Mouse (Mus musculus): ENCODE results near the gene Pet117. TPM values are rescaled to one million over a fixed set of nuclear protein-coding genes. Genes with fewer than 3 reads are reported as not detected.

Gene Pet117
- 2.4 TPM in 1 of 2 replicates, not detected in the other for total RNA-seq (2014; rRNA removed)
- 2.8 and 3.1 TPM in 2 replicates for polyA plus RNA-seq (2015; fragmentation: Nextera tagmentation; extraction: Ambion mirVana)

- H3K4me3 ChIP-seq (ENCODE audit: low read length), result peak within 1 kb of the TSS; percentile 83
- no peak for TF ChIP-seq CTCF (IDR thresholded peaks at IDR 0.05; ENCODE audit: low read depth)
- H3K27me3 ChIP-seq (ENCODE audit: insufficient read depth, low read length), result no peaks in the 10 kb centered on the region
- WGBS, result 7% methylated on average over 36 of the region's 38 CpGs
- no peaks in the 10 kb centered on the region for H3K9me3 ChIP-seq (ENCODE audit: low read length)
- H3K27ac ChIP-seq, result peak within 1 kb of the TSS; percentile 92
- DNase-seq (ENCODE audit: low spot score) (peak; percentile 96), ATAC-seq (peak; percentile 95)
- peak within 1 kb of the TSS; percentile 74 for H3K4me2 ChIP-seq (ENCODE audit: low read depth, low read length)
- no peaks in the 10 kb centered on the region; the same call in 1 of the 2 replicates for H3K36me3 ChIP-seq (ENCODE audit: insufficient read depth, low read length)
- peak within 1 kb of the TSS; percentile 88 for H3K9ac ChIP-seq (replicated peaks; ENCODE audit: low read length)
- peaks cover 4% of the 10 kb centered on the region; the same call in 1 of the 2 replicates for H3K4me1 ChIP-seq (ENCODE audit: insufficient read depth, low read length)
Observed at GRCm38 (mm10) chr2:144368400-144369019, at the start of gene Pet117, which contains the start of gene Kat14. Gene Pet117, plus strand, starts transcription at chr2:144368996. Gene Kat14, plus strand, starts transcription at chr2:144368983.

GRCm38 (mm10) chr2:144324218-144324617, 44.6 kb upstream of the Pet117 start:
- ATAC-seq (no peak), DNase-seq (ENCODE audit: low spot score) (no peak)
- H3K4me2 ChIP-seq (ENCODE audit: low read depth, low read length), result no peak overlapping the region
- no peaks in the 10 kb centered on the region for H3K36me3 ChIP-seq (ENCODE audit: insufficient read depth, low read length)
- WGBS, result 75% methylated on average over 3 of the region's 3 CpGs
- no peak overlapping the region for H3K9ac ChIP-seq (replicated peaks; ENCODE audit: low read length)
- H3K27ac ChIP-seq, result no peak overlapping the region
- H3K9me3 ChIP-seq (ENCODE audit: low read length), result no peaks in the 10 kb centered on the region
- 0 out of 2 replicates have a peak, but pooled peaks cover 5% of the 10 kb centered on the region for H3K27me3 ChIP-seq (ENCODE audit: insufficient read depth, low read length)
- no peak for TF ChIP-seq CTCF (IDR thresholded peaks at IDR 0.05; ENCODE audit: low read depth)
- H3K4me1 ChIP-seq (ENCODE audit: insufficient read depth, low read length), result no peaks in the 10 kb centered on the region
- H3K4me3 ChIP-seq (ENCODE audit: low read length), result no peak overlapping the region

GRCm38 (mm10) chr2:144329451-144329850, 39.3 kb upstream of the Pet117 start:
- DNase-seq (ENCODE audit: low spot score), result no peak
- Histone ChIP-seq H3K27ac (no peak overlapping the region), H3K4me1 (ENCODE audit: insufficient read depth, low read length) (peaks cover 13% of the 10 kb centered on the region; the same call in 1 of the 2 replicates), H3K36me3 (ENCODE audit: insufficient read depth, low read length) (no peaks in the 10 kb centered on the region), H3K9ac (replicated peaks; ENCODE audit: low read length) (no peak overlapping the region), H3K27me3 (ENCODE audit: insufficient read depth, low read length) (peaks cover 36% of the 10 kb centered on the region), H3K4me2 (ENCODE audit: low read depth, low read length) (no peak overlapping the region), H3K4me3 (ENCODE audit: low read length) (no peak overlapping the region), H3K9me3 (ENCODE audit: low read length) (no peaks in the 10 kb centered on the region)
- TF ChIP-seq CTCF (IDR thresholded peaks at IDR 0.05; ENCODE audit: low read depth), result no peak
- no peak for ATAC-seq
- 10% methylated on average over 9 of the region's 10 CpGs for WGBS

GRCm38 (mm10) chr2:144329937-144330336, 38.9 kb upstream of the Pet117 start:
- no peak for DNase-seq (ENCODE audit: low spot score)
- Histone ChIP-seq H3K27ac (no peak overlapping the region), H3K9me3 (ENCODE audit: low read length) (no peaks in the 10 kb centered on the region), H3K27me3 (ENCODE audit: insufficient read depth, low read length) (peaks cover 40% of the 10 kb centered on the region), H3K4me2 (ENCODE audit: low read depth, low read length) (no peak overlapping the region), H3K4me1 (ENCODE audit: insufficient read depth, low read length) (peaks cover 13% of the 10 kb centered on the region; the same call in 1 of the 2 replicates), H3K4me3 (ENCODE audit: low read length) (no peak overlapping the region), H3K9ac (replicated peaks; ENCODE audit: low read length) (no peak overlapping the region), H3K36me3 (ENCODE audit: insufficient read depth, low read length) (no peaks in the 10 kb centered on the region)
- WGBS, result 5% methylated on average over 10 of the region's 10 CpGs
- no peak for ATAC-seq
- TF ChIP-seq CTCF (IDR thresholded peaks at IDR 0.05; ENCODE audit: low read depth), result no peak

GRCm38 (mm10) chr2:144330352-144330959, 38.3 kb upstream of the Pet117 start:
- no peak overlapping the region for H3K27ac ChIP-seq
- H3K36me3 ChIP-seq (ENCODE audit: insufficient read depth, low read length), result no peaks in the 10 kb centered on the region
- H3K9me3 ChIP-seq (ENCODE audit: low read length), result no peaks in the 10 kb centered on the region
- under 1% methylated on average over 36 of the region's 41 CpGs for WGBS
- H3K4me3 ChIP-seq (ENCODE audit: low read length), result peak overlapping the region; percentile 47
- peaks cover 13% of the 10 kb centered on the region; the same call in 1 of the 2 replicates for H3K4me1 ChIP-seq (ENCODE audit: insufficient read depth, low read length)
- DNase-seq (ENCODE audit: low spot score), result no peak
- no peak for TF ChIP-seq CTCF (IDR thresholded peaks at IDR 0.05; ENCODE audit: low read depth)
- H3K27me3 ChIP-seq (ENCODE audit: insufficient read depth, low read length), result peaks cover 45% of the 10 kb centered on the region
- H3K9ac ChIP-seq (replicated peaks; ENCODE audit: low read length), result peak overlapping the region; percentile 15; the same call in 1 of the 2 replicates
- H3K4me2 ChIP-seq (ENCODE audit: low read depth, low read length), result peak overlapping the region; percentile 72
- no peak for ATAC-seq

GRCm38 (mm10) chr2:144330960-144331371, 37.8 kb upstream of the Pet117 start:
- Histone ChIP-seq H3K4me2 (ENCODE audit: low read depth, low read length) (peak overlapping the region; percentile 72), H3K4me3 (ENCODE audit: low read length) (peak overlapping the region; percentile 47), H3K36me3 (ENCODE audit: insufficient read depth, low read length) (no peaks in the 10 kb centered on the region), H3K27me3 (ENCODE audit: insufficient read depth, low read length) (peaks cover 45% of the 10 kb centered on the region), H3K4me1 (ENCODE audit: insufficient read depth, low read length) (peaks cover 13% of the 10 kb centered on the region; the same call in 1 of the 2 replicates), H3K9ac (replicated peaks; ENCODE audit: low read length) (peak overlapping the region; percentile 15; the same call in 1 of the 2 replicates), H3K9me3 (ENCODE audit: low read length) (no peaks in the 10 kb centered on the region), H3K27ac (no peak overlapping the region)
- ATAC-seq (peak; percentile 38; the same call in 1 of the 2 replicates), DNase-seq (ENCODE audit: low spot score) (peak; percentile 29)
- no peak for TF ChIP-seq CTCF (IDR thresholded peaks at IDR 0.05; ENCODE audit: low read depth)
- WGBS, result under 1% methylated on average over 50 of the region's 50 CpGs

Measured in hindbrain, postnatal 0 days (tissue).